Mouse (Mus musculus) CH12.LX (cell line): Measurements from ENCODE around the gene Kdm4b. TPM values are rescaled to one million over a fixed set of nuclear protein-coding genes. Genes with fewer than 3 reads are reported as not detected.

Experiments used
- DNase-seq: peaks from one replicate; pipeline ENCODE4 v3.0.0-alpha.2; 2013; ENCODE audit errors: extremely low read depth
- H3K27ac ChIP-seq: 2 replicates; pipeline ENCODE4 v1.5.1; 2012; ENCODE audit warnings: low read depth, mild to moderate bottlenecking, control low read depth, moderate library complexity; ENCODE audit not compliant: insufficient read depth
- H3K27me3 ChIP-seq: replicated peaks from 2 replicates; pipeline ENCODE3; 2012; ENCODE audit warnings: inconsistent platforms
- H3K36me3 ChIP-seq, 2 experiments: replicated peaks in 1 of 2; 2 replicates each; pipeline versions ENCODE3 to v1.6.1; 2012; ENCODE audit warnings: inconsistent platforms in 1 of 2, low read length in 1 of 2, mild to moderate bottlenecking in 1 of 2, mixed read lengths in 1 of 2, moderate library complexity in 1 of 2; ENCODE audit not compliant: control insufficient read depth in 1 of 2, insufficient read depth in 1 of 2
- H3K4me1 ChIP-seq, 2 experiments: 2 replicates each; pipeline ENCODE4 v1.6.1; 2012; ENCODE audit warnings: inconsistent platforms in 1 of 2, moderate library complexity in 1 of 2; ENCODE audit not compliant: insufficient read depth in 2 of 2, control insufficient read depth in 1 of 2
- H3K4me2 ChIP-seq: 2 replicates; pipeline ENCODE4 v1.6.1; 2012; ENCODE audit warnings: low read depth, mild to moderate bottlenecking, control low read depth; ENCODE audit not compliant: poor library complexity, insufficient read depth, severe bottlenecking
- H3K4me3 ChIP-seq, 3 experiments: fragments of 150-350 bp in 1 of 3; sonication (generic) in 1 of 3; replicated peaks in 1 of 3; 2 replicates each; pipeline versions ENCODE3 to v1.5.1; 2011 to 2012; ENCODE audit warnings: low read depth in 2 of 3, low read length in 2 of 3, mild to moderate bottlenecking in 2 of 3, moderate library complexity in 2 of 3, control low read depth in 1 of 3, improper control_type of control experiment in 1 of 3, inconsistent platforms in 1 of 3, mixed read lengths in 1 of 3; ENCODE audit not compliant: poor library complexity in 1 of 3
- H3K79me2 ChIP-seq: replicated peaks from 2 replicates; pipeline ENCODE4 v1.6.1; 2012; ENCODE audit warnings: mild to moderate bottlenecking, moderate library complexity; ENCODE audit not compliant: control insufficient read depth, poor library complexity, insufficient read depth, severe bottlenecking; ENCODE audit errors: extremely low read depth
- H3K9ac ChIP-seq: 2 replicates; pipeline ENCODE4 v1.6.1; 2012; ENCODE audit warnings: low read depth, mild to moderate bottlenecking, control low read depth, moderate library complexity; ENCODE audit not compliant: insufficient read depth
- H3K9me3 ChIP-seq: replicated peaks from 2 replicates; pipeline ENCODE3; 2012; ENCODE audit warnings: low read length, inconsistent platforms, mixed read lengths
- BHLHE40 ChIP-seq: IDR thresholded peaks from 2 replicates; pipeline ENCODE4 v1.6.1; 2011; ENCODE audit warnings: mild to moderate bottlenecking, low read depth, low read length, improper control_type of control experiment
- CHD2 ChIP-seq: IDR thresholded peaks from 2 replicates; pipeline ENCODE4 v1.6.1; 2011; ENCODE audit warnings: low read length, improper control_type of control experiment
- CTCF ChIP-seq, 2 experiments: IDR thresholded peaks in 1 of 2; conservative IDR thresholded peaks in 1 of 2; 2 replicates each; pipeline ENCODE4 v1.5.1; 2011 to 2012; ENCODE audit warnings: low read depth in 2 of 2, low read length in 2 of 2, improper control_type of control experiment in 1 of 2, inconsistent platforms in 1 of 2, mild to moderate bottlenecking in 1 of 2, moderate library complexity in 1 of 2
- EP300 ChIP-seq: IDR thresholded peaks from 2 replicates; pipeline ENCODE4 v1.6.1; 2011; ENCODE audit warnings: low read length, improper control_type of control experiment
- JUN ChIP-seq: IDR thresholded peaks from 2 replicates; pipeline ENCODE4 v1.6.1; 2011; ENCODE audit warnings: low read depth, mild to moderate bottlenecking, low read length, improper control_type of control experiment, moderate library complexity; ENCODE audit not compliant: insufficient read depth
- MAFK ChIP-seq: IDR thresholded peaks from 2 replicates; pipeline ENCODE4 v1.6.1; 2011; ENCODE audit warnings: low read length, improper control_type of control experiment; ENCODE audit not compliant: insufficient replicate concordance
- MAX ChIP-seq: IDR thresholded peaks from 2 replicates; pipeline ENCODE4 v1.6.1; 2011; ENCODE audit warnings: low read length, improper control_type of control experiment
- NELFE ChIP-seq: IDR thresholded peaks from 2 replicates; pipeline ENCODE4 v1.6.1; 2011; ENCODE audit warnings: low read depth, low read length, improper control_type of control experiment
- NRF1 ChIP-seq: IDR thresholded peaks from 2 replicates; pipeline ENCODE4 v1.6.1; 2014; ENCODE audit warnings: low read depth, mild to moderate bottlenecking, inconsistent platforms, low read length, improper control_type of control experiment, moderate library complexity
- PAX5 ChIP-seq: IDR thresholded peaks from 2 replicates; pipeline ENCODE4 v1.6.1; 2012; ENCODE audit warnings: low read length, inconsistent platforms, mixed read lengths
- POLR2A ChIP-seq: IDR thresholded peaks from 2 replicates; pipeline ENCODE4 v1.6.1; 2011; ENCODE audit warnings: low read depth, mild to moderate bottlenecking, improper control_type of control experiment, low read length
- POLR2AphosphoS2 ChIP-seq: IDR thresholded peaks from 2 replicates; pipeline ENCODE4 v1.6.1; 2011; ENCODE audit warnings: low read depth, low read length, improper control_type of control experiment
- RAD21 ChIP-seq: IDR thresholded peaks from 2 replicates; pipeline ENCODE4 v1.6.1; 2011; ENCODE audit warnings: low read depth, mild to moderate bottlenecking, low read length, improper control_type of control experiment, moderate library complexity
- RCOR1 ChIP-seq: conservative IDR thresholded peaks from 2 replicates; pipeline ENCODE4 v1.6.1; 2012; ENCODE audit warnings: low read depth, mild to moderate bottlenecking, inconsistent platforms, low read length, improper control_type of control experiment
- SIN3A ChIP-seq: IDR thresholded peaks from 2 replicates; pipeline ENCODE4 v1.6.1; 2012; ENCODE audit warnings: low read length, improper control_type of control experiment, inconsistent platforms
- TCF12 ChIP-seq: IDR thresholded peaks from 2 replicates; pipeline ENCODE4 v1.6.1; 2014; ENCODE audit warnings: low read depth, mild to moderate bottlenecking, inconsistent platforms, low read length, improper control_type of control experiment
- USF1 ChIP-seq: IDR thresholded peaks from 2 replicates; pipeline ENCODE4 v1.6.1; 2014; ENCODE audit warnings: low read depth, mild to moderate bottlenecking, inconsistent platforms, low read length, improper control_type of control experiment
- ZC3H11A ChIP-seq: IDR thresholded peaks from 2 replicates; pipeline ENCODE4 v1.6.1; 2012; ENCODE audit warnings: low read depth, mild to moderate bottlenecking, inconsistent platforms, low read length, improper control_type of control experiment
- ZMIZ1 ChIP-seq: IDR thresholded peaks from 2 replicates; pipeline ENCODE4 v1.6.1; 2012; ENCODE audit warnings: low read depth, mild to moderate bottlenecking, inconsistent platforms, low read length, improper control_type of control experiment
- dilution Hi-C: fragments of 300-500 bp; cut with MboI; formaldehyde crosslinking; loops from 2 replicates; pipeline ENCODE4 v1.14.3; 2020; ENCODE audit warnings: low sequenced_read_pairs; ENCODE audit not compliant: extremely low pct_unique_long_range_greater_than_20kb, extremely low pct_ligation_motif_present
- in situ Hi-C: fragments of 300-500 bp; cut with MboI; formaldehyde crosslinking; loops from 3 replicates; pipeline ENCODE4 v1.14.3; 2019; ENCODE audit warnings: low sequenced_read_pairs, low pct_ligation_motif_present, low pct_unique_long_range_greater_than_20kb, mixed read lengths
- polyA plus RNA-seq: library from polyadenylated mRNA; unstranded; fragments of >175 nt; gene quantifications from 2 replicates; pipeline ENCODE4 v1.2.1, GENCODE M21; 2012; ENCODE audit warnings: low read depth; ENCODE audit not compliant: insufficient read length
- total RNA-seq, 2 experiments: library from RNA; depleted of rRNA; stranded (reverse); fragments of 300-350 nt in 1 of 2; fragments of >200 nt in 1 of 2; gene quantifications; 2 replicates each; pipeline ENCODE4 v1.2.3; 2012 to 2014

Gene Kdm4b
- total and polyA plus RNA-seq, 3 experiments, result 12.3 to 19.5 (median 14.2) TPM

- Histone ChIP-seq H3K9ac (no peak overlapping the region), H3K4me3 (no peak overlapping the region), H3K79me2 (no peaks in the 10 kb centered on the region), H3K4me1 (peaks cover 26 to 52% of the 10 kb centered on the region in 2 experiments), H3K36me3 (peaks cover 49 to 78% of the 10 kb centered on the region in 2 experiments), H3K4me2 (no peak overlapping the region), H3K9me3 (no peaks in the 10 kb centered on the region), H3K27me3 (no peaks in the 10 kb centered on the region), H3K27ac (no peak overlapping the region)
- dilution Hi-C loops (no loop called here), in situ Hi-C loops (no loop called here)
- no peak for TF ChIP-seq BHLHE40
- no peak for DNase-seq
Measured at GRCm38 (mm10) chr17:56283316-56283715, 42.5 kb upstream of the Kdm4b start.

- Histone ChIP-seq H3K9ac (no peak overlapping the region), H3K4me3 (no peak overlapping the region), H3K27me3 (no peaks in the 10 kb centered on the region), H3K36me3 (peaks cover 40 to 57% of the 10 kb centered on the region in 2 experiments), H3K4me2 (no peak overlapping the region), H3K27ac (no peak overlapping the region)
- dilution Hi-C loops (no loop called here), in situ Hi-C loops (no loop called here)
- DNase-seq, result no peak
- TF ChIP-seq SIN3A, result no peak
- no peak for TF ChIP-seq PAX5
- no peak for TF ChIP-seq BHLHE40
- no peak for TF ChIP-seq JUN
- no peak for TF ChIP-seq ZC3H11A
- TF ChIP-seq TCF12, result no peak
- TF ChIP-seq RCOR1, result no peak
- no peak for TF ChIP-seq MAX
- no peak for TF ChIP-seq CHD2
- TF ChIP-seq NRF1, result no peak
- TF ChIP-seq POLR2A, result no peak
- TF ChIP-seq USF1, result no peak
- TF ChIP-seq NELFE, result no peak
- TF ChIP-seq MAFK, result no peak
- no peak for TF ChIP-seq ZMIZ1
- no peak for TF ChIP-seq CTCF (conservative IDR thresholded peaks at IDR 0.05 in 1 of 2, IDR thresholded peaks at IDR 0.05 in 1 of 2; ENCODE audit: low read depth in 2 of 2, low read length in 2 of 2)
- no peak for TF ChIP-seq RAD21
- TF ChIP-seq POLR2AphosphoS2, result no peak
- no peak for TF ChIP-seq EP300
- TF ChIP-seq, all 38 proteins: peak for 0
- Histone ChIP-seq H3K79me2 (no peaks in the 10 kb centered on the region), H3K9me3 (no peaks in the 10 kb centered on the region), H3K4me1 (peaks cover 17 to 47% of the 10 kb centered on the region in 2 experiments)
Measured at GRCm38 (mm10) chr17:56285995-56286394, 39.9 kb upstream of the Kdm4b start.
